Mouse (Mus musculus) kidney, adult 2 months (tissue): ENCODE measurements at regions not wholly inside any gene's neighbourhood (a gene's known extent, or its start where the extent isn't known, plus 50 kb on each side); places are given as distances from the start of the nearest gene placed in this dataset.

Experiments
- CTCF ChIP-seq: fragments of 200-500 bp; conservative IDR thresholded peaks from 2 replicates; pipeline ENCODE4 v1.5.1; 2011; ENCODE audit warnings: low read depth, mild to moderate bottlenecking, control low read depth, low read length, moderate library complexity, mixed read lengths; ENCODE audit not compliant: insufficient read depth, insufficient read length
- POLR2A ChIP-seq: fragments of 200-500 bp; IDR thresholded peaks from one replicate; pipeline ENCODE4 v1.6.1; 2011; ENCODE audit warnings: low read depth, low read length, control low read depth

GRCm38 (mm10) chr2:128285457-128285856 lies 159.6 kb downstream of the Bcl2l11 start:
- no peak for TF ChIP-seq POLR2A
- TF ChIP-seq CTCF = no peak
